Mouse (Mus musculus) adipose tissue, adult 10 weeks (tissue): ENCODE data around the gene Slc29a4. TPM values are rescaled to one million over a fixed set of nuclear protein-coding genes. Genes with fewer than 3 reads are reported as not detected.

Experiments
- polyA plus RNA-seq: library from polyadenylated mRNA; stranded (reverse); fragments of 350-450 nt; fragmentation: Illumina TruSeq; extraction: RNeasy Lipid Tissue Mini Kit (QIAGEN cat#74804); gene quantifications from one replicate; pipeline ENCODE4 v1.2.3, GENCODE M21; 2014; ENCODE audit warnings: low read depth, low replicate concordance

Slc29a4 gene
- 5.3 TPM for polyA plus RNA-seq

DNA sequence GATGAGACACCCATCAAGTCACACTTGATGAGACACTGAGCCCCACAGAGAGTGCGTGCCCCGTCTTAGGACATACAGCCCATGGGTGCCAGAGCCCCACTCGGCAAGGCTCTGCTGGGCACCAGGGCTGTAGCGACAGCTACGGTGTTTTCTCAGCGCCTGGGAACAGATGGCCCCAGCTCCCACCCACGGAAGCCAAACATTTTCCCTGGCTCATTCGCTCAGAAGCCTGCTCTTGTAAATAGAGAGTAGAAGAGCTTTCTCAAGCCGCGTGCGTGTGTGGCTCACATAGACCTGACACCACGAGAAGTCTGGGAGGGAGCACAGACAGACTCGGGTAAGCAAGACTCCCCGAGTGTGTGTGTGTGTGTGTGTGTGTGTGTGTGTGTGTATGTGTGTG, at the start of gene Slc29a4:
Gene Slc29a4 (plus strand): TSS at position 265 of the 400 bp plus-strand sequence.

Other genes with a start within 250 kb of the Slc29a4 start
- 18.2 TPM for gene Ap5z1, start 228.6 kb upstream of the Slc29a4 start, polyA plus RNA-seq
- gene Papolb, start 162.4 kb upstream of the Slc29a4 start, polyA plus RNA-seq, result 5.2 TPM
- 3.1 TPM for gene Radil, start 141.4 kb upstream of the Slc29a4 start, polyA plus RNA-seq
- gene Mmd2, start 83.7 kb upstream of the Slc29a4 start, polyA plus RNA-seq, result 4.1 TPM
- gene Wipi2, start 64.8 kb upstream of the Slc29a4 start, polyA plus RNA-seq, result 42.8 TPM
- 34.3 TPM for gene Tnrc18, start 125.2 kb downstream of the Slc29a4 start, polyA plus RNA-seq
- 7.2 TPM for gene Fbxl18, start 202.9 kb downstream of the Slc29a4 start, polyA plus RNA-seq
- gene Actb, start 214.2 kb downstream of the Slc29a4 start, polyA plus RNA-seq, result 996 TPM